Mouse (Mus musculus) cerebellum, adult 2 months (tissue): ENCODE results near the gene Scg5.

Experiments
- CTCF ChIP-seq: fragments of 200-500 bp; IDR thresholded peaks from 2 replicates; pipeline ENCODE4 v1.5.1; 2011; ENCODE audit warnings: low read depth, mild to moderate bottlenecking, control low read depth, low read length, moderate library complexity, borderline replicate concordance; ENCODE audit not compliant: insufficient read depth
- POLR2A ChIP-seq: fragments of 200-500 bp; IDR thresholded peaks from 2 replicates; pipeline ENCODE4 v1.6.1; 2011; ENCODE audit warnings: low read length, control low read depth, borderline replicate concordance; ENCODE audit not compliant: insufficient read depth

- TF ChIP-seq CTCF (no peak), POLR2A (no peak)
Measured at GRCm38 (mm10) chr2:113806851-113807577, 21.9 kb downstream of the Scg5 start.
